Mouse (Mus musculus): Measurements from ENCODE around the gene Amacr. TPM values are rescaled to one million over a fixed set of nuclear protein-coding genes. Genes with fewer than 3 reads are reported as not detected.

The Amacr gene
- total RNA-seq, 1 experiment from 2014 or later = not detected

DNA sequence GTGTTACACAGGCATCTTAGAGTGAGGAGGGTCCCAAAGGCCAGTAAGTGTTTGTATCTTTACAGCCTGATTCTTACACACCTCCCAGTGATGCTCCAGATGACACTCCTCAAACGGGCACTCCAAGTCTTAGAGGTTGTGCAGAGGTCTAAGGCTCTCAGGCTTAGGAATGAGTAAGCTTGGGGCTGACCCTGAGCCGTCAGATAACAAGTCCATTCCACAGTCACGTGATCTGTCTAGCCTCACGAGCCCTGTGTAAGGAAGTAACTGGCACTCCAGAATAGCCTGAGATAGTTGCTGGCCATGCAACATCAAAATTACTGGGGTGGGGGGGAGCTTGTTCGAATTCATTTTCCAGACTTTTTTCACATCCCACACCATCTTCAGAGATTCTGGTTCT, 58.5 kb downstream of the Amacr start:
- no peak for ATAC-seq (replicated peaks; ENCODE audit: insufficient number of reproducible peaks, low FRiP score, low TSS enrichment, poor library complexity, severe bottlenecking)

DNA sequence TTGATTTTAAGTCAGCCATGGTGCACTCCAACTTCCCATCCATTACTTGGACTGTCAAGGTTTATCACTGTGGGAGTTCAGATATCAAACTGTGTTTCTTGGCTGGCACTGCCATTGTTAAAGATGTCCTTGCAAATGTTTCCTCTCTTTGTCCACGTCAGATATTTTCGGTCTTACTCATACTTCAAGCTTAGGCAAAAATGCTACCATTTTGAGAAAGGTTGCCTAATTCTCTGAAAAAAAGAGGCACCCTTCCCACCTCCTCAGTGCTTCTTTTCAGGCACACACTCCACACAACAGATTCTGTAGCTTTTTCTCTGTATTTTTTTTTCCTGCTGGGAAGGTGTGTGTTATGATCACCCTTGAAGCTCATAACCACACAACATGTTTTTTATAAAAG, 59.7 kb downstream of the Amacr start:
- no peak for ATAC-seq (replicated peaks; ENCODE audit: insufficient number of reproducible peaks, low FRiP score, low TSS enrichment, poor library complexity, severe bottlenecking)

DNA sequence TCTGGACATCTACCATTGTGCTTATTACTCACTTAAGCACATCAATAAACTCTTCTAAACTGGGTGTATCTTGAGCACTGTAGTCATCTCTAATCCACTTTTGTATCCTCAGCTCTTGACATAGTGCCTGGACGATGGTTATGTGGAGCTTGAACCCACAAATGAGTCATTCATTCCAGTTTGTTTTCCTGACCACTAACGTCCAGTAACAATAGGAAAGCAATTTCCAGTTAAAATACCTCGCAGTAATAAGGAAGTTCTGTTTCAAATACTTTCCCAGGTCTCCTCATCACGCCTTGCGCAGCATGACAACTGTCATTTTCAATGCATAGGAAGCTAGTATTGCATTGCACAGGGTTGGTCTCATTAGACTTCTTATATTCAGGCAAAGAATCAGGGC, 61.3 kb downstream of the Amacr start:
- no peak for ATAC-seq (replicated peaks; ENCODE audit: insufficient number of reproducible peaks, low FRiP score, low TSS enrichment, poor library complexity, severe bottlenecking)

Other genes starting within 250 kb of the Amacr start
- not detected in 3 replicates for gene C1qtnf3, start 29.4 kb upstream of the Amacr start, total RNA-seq (2017)
- gene Slc45a2, start 19.0 kb downstream of the Amacr start, total RNA-seq (2017) = not detected in 3 replicates
- not detected in 3 replicates for gene Rxfp3, start 56.2 kb downstream of the Amacr start, total RNA-seq (2017)
- gene Adamts12, start 83.0 kb downstream of the Amacr start, total RNA-seq (2017) = 0.21 TPM in 1 of 3 replicates, not detected in the others